Mouse (Mus musculus): ENCODE measurements around the gene Lcmt1. TPM values are rescaled to one million over a fixed set of nuclear protein-coding genes. Genes with fewer than 3 reads are reported as not detected.
A peak's percentile ranks its signal among the peaks of the same experiment; 100 is the strongest.

Gene Lcmt1
- polyA plus RNA-seq, 1 experiment from 2014 or later, result 27.2 TPM

GRCm38 (mm10) chr7:123397369-123397768 lies 27.8 kb downstream of the Lcmt1 start:
- Histone ChIP-seq H3K36me3 (ENCODE audit: control insufficient read depth, insufficient read depth, low read length) (peaks cover under 1% of the 10 kb centered on the region; the same call in 1 of the 2 replicates), H3K9me3 (ENCODE audit: control insufficient read depth, low read length) (no peaks in the 10 kb centered on the region), H3K4me1 (replicated peaks; ENCODE audit: control insufficient read depth, insufficient read depth) (no peaks in the 10 kb centered on the region), H3K27me3 (ENCODE audit: control insufficient read depth, insufficient read depth, low read length) (no peaks in the 10 kb centered on the region), H3K27ac (replicated peaks) (no peak overlapping the region), H3K4me2 (replicated peaks; ENCODE audit: low read depth) (no peak overlapping the region), H3K9ac (ENCODE audit: low read length) (no peak overlapping the region), H3K4me3 (ENCODE audit: low read depth, low read length) (no peak overlapping the region)
- ATAC-seq (ENCODE audit: low FRiP score, low TSS enrichment) (no peak), DNase-seq (ENCODE audit: low spot score) (no peak)
- 63% methylated on average over 8 of the region's 8 CpGs for WGBS
- TF ChIP-seq CTCF (IDR thresholded peaks at IDR 0.05; ENCODE audit: low read depth) (no peak), EP300 (optimal IDR thresholded peaks at IDR 0.05) (no peak)

DNA sequence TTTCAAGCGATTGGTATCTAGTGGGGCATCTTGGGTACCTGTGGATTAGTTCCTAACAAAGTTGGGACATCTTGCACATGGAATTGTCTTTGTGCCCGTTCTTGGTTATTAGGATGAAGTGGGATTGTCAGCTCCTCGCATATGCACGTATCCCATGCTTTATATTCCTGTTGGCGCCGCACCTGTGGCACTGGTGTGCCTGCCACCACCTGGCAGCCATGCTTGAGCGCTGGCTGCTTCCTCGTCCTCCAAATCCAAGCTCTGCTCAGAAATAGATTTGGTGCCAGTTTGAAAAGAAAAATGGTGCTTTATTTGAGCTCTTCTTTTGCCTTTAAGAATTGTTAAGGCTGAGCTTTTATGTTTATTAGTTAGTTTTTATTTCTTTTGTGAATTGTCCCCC lies 28.3 kb downstream of the Lcmt1 start:
- WGBS, result 92% methylated on average over 8 of the region's 8 CpGs
- H3K9ac ChIP-seq (ENCODE audit: low read length), result no peak overlapping the region
- H3K4me1 ChIP-seq (replicated peaks; ENCODE audit: control insufficient read depth, insufficient read depth), result no peaks in the 10 kb centered on the region
- no peak for TF ChIP-seq EP300 (optimal IDR thresholded peaks at IDR 0.05)
- no peak for TF ChIP-seq CTCF (IDR thresholded peaks at IDR 0.05; ENCODE audit: low read depth)
- H3K36me3 ChIP-seq (ENCODE audit: control insufficient read depth, insufficient read depth, low read length), result peaks cover 3% of the 10 kb centered on the region
- H3K4me3 ChIP-seq (ENCODE audit: low read depth, low read length), result no peak overlapping the region
- ATAC-seq (ENCODE audit: low FRiP score, low TSS enrichment) (no peak), DNase-seq (ENCODE audit: low spot score) (no peak)
- no peaks in the 10 kb centered on the region for H3K27me3 ChIP-seq (ENCODE audit: control insufficient read depth, insufficient read depth, low read length)
- no peak overlapping the region for H3K27ac ChIP-seq (replicated peaks)
- no peak overlapping the region for H3K4me2 ChIP-seq (replicated peaks; ENCODE audit: low read depth)
- no peaks in the 10 kb centered on the region for H3K9me3 ChIP-seq (ENCODE audit: control insufficient read depth, low read length)

- TF ChIP-seq CTCF (IDR thresholded peaks at IDR 0.05; ENCODE audit: low read depth), result peak; percentile 90
- TF ChIP-seq EP300 (optimal IDR thresholded peaks at IDR 0.05), result no peak
- 22% methylated on average over 7 of the region's 7 CpGs for WGBS
Measured at GRCm38 (mm10) chr7:123398828-123399227, 29.2 kb downstream of the Lcmt1 start.

GRCm38 (mm10) chr7:123399286-123399685 lies 29.7 kb downstream of the Lcmt1 start:
- H3K4me1 ChIP-seq (replicated peaks; ENCODE audit: control insufficient read depth, insufficient read depth), result no peaks in the 10 kb centered on the region
- H3K4me3 ChIP-seq (ENCODE audit: low read depth, low read length), result no peak overlapping the region
- H3K27ac ChIP-seq (replicated peaks), result no peak overlapping the region
- H3K9ac ChIP-seq (ENCODE audit: low read length), result no peak overlapping the region
- TF ChIP-seq EP300 (optimal IDR thresholded peaks at IDR 0.05), result no peak
- no peak for TF ChIP-seq CTCF (IDR thresholded peaks at IDR 0.05; ENCODE audit: low read depth)
- no peaks in the 10 kb centered on the region for H3K9me3 ChIP-seq (ENCODE audit: control insufficient read depth, low read length)
- ATAC-seq (ENCODE audit: low FRiP score, low TSS enrichment), result no peak
- DNase-seq (ENCODE audit: low spot score), result no peak
- no peaks in the 10 kb centered on the region for H3K27me3 ChIP-seq (ENCODE audit: control insufficient read depth, insufficient read depth, low read length)
- H3K36me3 ChIP-seq (ENCODE audit: control insufficient read depth, insufficient read depth, low read length), result peaks cover 3% of the 10 kb centered on the region
- no peak overlapping the region for H3K4me2 ChIP-seq (replicated peaks; ENCODE audit: low read depth)
- WGBS, result 87% methylated on average over 4 of the region's 4 CpGs

More at GRCm38 (mm10) chr7:123398828-123399227, 29.2 kb downstream of the Lcmt1 start:
- peaks cover 3% of the 10 kb centered on the region for H3K36me3 ChIP-seq (ENCODE audit: control insufficient read depth, insufficient read depth, low read length)
- no peaks in the 10 kb centered on the region for H3K9me3 ChIP-seq (ENCODE audit: control insufficient read depth, low read length)
- H3K27ac ChIP-seq (replicated peaks), result no peak overlapping the region
- DNase-seq (ENCODE audit: low spot score) (peak; percentile 64), ATAC-seq (ENCODE audit: low FRiP score, low TSS enrichment) (peak; percentile 60)
- no peak overlapping the region for H3K9ac ChIP-seq (ENCODE audit: low read length)
- no peak overlapping the region for H3K4me2 ChIP-seq (replicated peaks; ENCODE audit: low read depth)
- H3K4me1 ChIP-seq (replicated peaks; ENCODE audit: control insufficient read depth, insufficient read depth), result no peaks in the 10 kb centered on the region
- H3K4me3 ChIP-seq (ENCODE audit: low read depth, low read length), result no peak overlapping the region
- no peaks in the 10 kb centered on the region for H3K27me3 ChIP-seq (ENCODE audit: control insufficient read depth, insufficient read depth, low read length)

DNA sequence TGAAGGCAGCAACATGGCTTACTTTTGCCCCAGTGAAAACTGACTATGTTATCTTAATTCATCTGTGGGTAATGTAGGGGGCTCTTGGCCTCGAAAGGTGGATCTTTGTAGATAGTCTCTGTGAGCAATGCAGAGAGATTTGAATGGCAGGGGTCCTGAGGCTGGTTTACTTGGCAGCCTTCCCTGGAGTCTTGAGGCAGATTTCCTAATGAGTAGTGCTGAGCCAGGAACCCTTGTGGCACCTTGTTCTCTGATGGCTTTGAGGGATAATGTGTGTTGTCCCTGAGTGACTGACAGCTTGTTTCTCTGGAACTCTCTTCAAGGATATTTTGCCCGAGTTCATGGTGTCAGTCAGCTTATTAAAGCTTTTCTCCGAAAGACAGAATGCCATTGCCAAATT lies 31.5 kb downstream of the Lcmt1 start:
- Histone ChIP-seq H3K4me2 (replicated peaks; ENCODE audit: low read depth) (no peak overlapping the region), H3K27me3 (ENCODE audit: control insufficient read depth, insufficient read depth, low read length) (no peaks in the 10 kb centered on the region), H3K4me3 (ENCODE audit: low read depth, low read length) (no peak overlapping the region), H3K9me3 (ENCODE audit: control insufficient read depth, low read length) (no peaks in the 10 kb centered on the region), H3K27ac (replicated peaks) (no peak overlapping the region), H3K4me1 (replicated peaks; ENCODE audit: control insufficient read depth, insufficient read depth) (no peaks in the 10 kb centered on the region), H3K9ac (ENCODE audit: low read length) (no peak overlapping the region), H3K36me3 (ENCODE audit: control insufficient read depth, insufficient read depth, low read length) (peaks cover 3% of the 10 kb centered on the region)
- TF ChIP-seq CTCF (IDR thresholded peaks at IDR 0.05; ENCODE audit: low read depth) (no peak), EP300 (optimal IDR thresholded peaks at IDR 0.05) (no peak)
- 81% methylated on average over 3 of the region's 3 CpGs for WGBS
- DNase-seq (ENCODE audit: low spot score), result no peak
- no peak for ATAC-seq (ENCODE audit: low FRiP score, low TSS enrichment)

- no peak overlapping the region for H3K4me2 ChIP-seq (replicated peaks; ENCODE audit: low read depth)
- 91% methylated on average over 6 of the region's 6 CpGs for WGBS
- H3K9ac ChIP-seq (ENCODE audit: low read length), result no peak overlapping the region
- ATAC-seq (ENCODE audit: low FRiP score, low TSS enrichment) (no peak), DNase-seq (ENCODE audit: low spot score) (no peak)
- TF ChIP-seq CTCF (IDR thresholded peaks at IDR 0.05; ENCODE audit: low read depth), result no peak
- no peaks in the 10 kb centered on the region for H3K4me1 ChIP-seq (replicated peaks; ENCODE audit: control insufficient read depth, insufficient read depth)
- H3K4me3 ChIP-seq (ENCODE audit: low read depth, low read length), result no peak overlapping the region
- H3K27ac ChIP-seq (replicated peaks), result no peak overlapping the region
- H3K27me3 ChIP-seq (ENCODE audit: control insufficient read depth, insufficient read depth, low read length), result no peaks in the 10 kb centered on the region
- H3K9me3 ChIP-seq (ENCODE audit: control insufficient read depth, low read length), result no peaks in the 10 kb centered on the region
- H3K36me3 ChIP-seq (ENCODE audit: control insufficient read depth, insufficient read depth, low read length), result peaks cover 3% of the 10 kb centered on the region
Measured at GRCm38 (mm10) chr7:123404198-123404597, 34.6 kb downstream of the Lcmt1 start.

Data from stomach, postnatal 0 days (tissue).